Comparison of ENCODE assay signal across 13 mouse cellular contexts in the genomic region with DNA sequence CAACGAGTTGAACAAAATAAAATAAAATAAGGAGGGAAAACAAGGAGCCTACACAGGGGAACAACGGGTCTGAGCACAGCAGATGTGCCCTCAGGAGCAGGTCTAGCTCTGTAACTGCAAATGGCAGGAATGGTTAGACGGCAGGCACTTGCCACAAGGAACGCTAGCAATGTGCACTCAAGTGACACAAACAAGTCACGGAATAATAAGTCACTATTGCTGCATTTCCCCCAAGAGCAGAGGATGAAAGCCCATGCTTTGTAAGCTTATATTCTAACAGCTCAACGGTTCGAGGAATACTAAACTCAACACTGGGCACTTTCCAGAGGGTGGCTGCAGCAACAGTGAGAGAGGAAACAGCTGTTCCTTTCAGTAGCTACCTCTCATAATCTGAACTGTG.
A peak's percentile ranks its signal among the peaks of the same experiment; 100 is the strongest.
DNase-seq lines count a peak whose midpoint lies in the region; ATAC-seq and TF ChIP-seq lines count a peak whose summit lies in the region.
"Had no signal": no experiment of that assay in that cellular context is flagged by ENCODE, and none has a peak within 500 bp of the region (broad histone marks: within the 10 kb centered on the region; RNA-seq: fewer than 3 reads in every experiment).

No protein-coding gene starts in this region.

- 45% methylated on average over 7 of the region's 7 CpGs for WGBS in limb, embryonic 12.5 days
- 81% methylated on average over 7 of the region's 7 CpGs for WGBS in limb, embryonic 10.5 days
- 12% methylated on average over 7 of the region's 7 CpGs for WGBS in forebrain, embryonic 14.5 days
- 25% methylated on average over 7 of the region's 7 CpGs for WGBS in hindbrain, postnatal 0 days

- H3K9me3 ChIP-seq in limb, embryonic 12.5 days = no peaks in the 10 kb centered on the region
- H3K9me3 ChIP-seq in limb, embryonic 10.5 days (replicated peaks) = no peaks in the 10 kb centered on the region
- no peaks in the 10 kb centered on the region for H3K9me3 ChIP-seq in forebrain, embryonic 14.5 days (replicated peaks; ENCODE audit: control insufficient read depth, low read length)
- H3K9me3 ChIP-seq in hindbrain, postnatal 0 days (ENCODE audit: low read length) = no peaks in the 10 kb centered on the region
- H3K9me3 ChIP-seq: liver, embryonic 15.5 days had no signal

- H3K9ac ChIP-seq in limb, embryonic 12.5 days (replicated peaks) = no peak overlapping the region
- H3K9ac ChIP-seq in forebrain, embryonic 14.5 days (ENCODE audit: low read length) = peak overlapping the region; percentile 42; the same call in 1 of the 2 replicates
- no peak overlapping the region for H3K9ac ChIP-seq in hindbrain, postnatal 0 days (replicated peaks; ENCODE audit: low read length)
- H3K9ac ChIP-seq: liver, embryonic 15.5 days had no signal

- no peak overlapping the region for H3K4me2 ChIP-seq in limb, embryonic 12.5 days
- H3K4me2 ChIP-seq in forebrain, embryonic 14.5 days (ENCODE audit: low read length) = no peak overlapping the region
- H3K4me2 ChIP-seq in hindbrain, postnatal 0 days (ENCODE audit: low read depth, low read length) = no peak overlapping the region
- H3K4me2 ChIP-seq: liver, embryonic 15.5 days had no signal

- TF ChIP-seq CTCF in hindbrain, postnatal 0 days (IDR thresholded peaks at IDR 0.05; ENCODE audit: low read depth) = no peak

- H3K27ac ChIP-seq in limb, embryonic 12.5 days = peak overlapping the region; percentile 20; the same call in 1 of the 2 replicates
- H3K27ac ChIP-seq in limb, embryonic 10.5 days = no peak overlapping the region
- peak overlapping the region; percentile 87 for H3K27ac ChIP-seq in forebrain, embryonic 14.5 days (ENCODE audit: low read depth, low read length)
- H3K27ac ChIP-seq in hindbrain, postnatal 0 days = peak overlapping the region; percentile 72; the same call in 1 of the 2 replicates
- H3K27ac ChIP-seq: layer of hippocampus, adult 2 months; liver, embryonic 15.5 days had no signal

- DNase-seq in limb, embryonic 10.5 days (ENCODE audit: low spot score) = no peak
- peak; percentile 65 for DNase-seq in forebrain, embryonic 14.5 days (ENCODE audit: low spot score)
- peak; percentile 38 for DNase-seq in hindbrain, postnatal 0 days (ENCODE audit: low spot score)
- DNase-seq in retina, embryonic 14.5 days (ENCODE audit: low spot score) = peak; percentile 34
- no peak for DNase-seq in ovary, postnatal 10 days (ENCODE audit: low spot score)
- DNase-seq in lung, postnatal 14 days = no peak
- DNase-seq: cerebellum, adult 8-10 months; thymus, adult 2 months had no signal

- H3K27me3 ChIP-seq in limb, embryonic 12.5 days = no peaks in the 10 kb centered on the region
- H3K27me3 ChIP-seq in limb, embryonic 10.5 days (ENCODE audit: low read depth, poor library complexity, severe bottlenecking) = no peaks in the 10 kb centered on the region
- H3K27me3 ChIP-seq in forebrain, embryonic 14.5 days (replicated peaks; ENCODE audit: control insufficient read depth, insufficient read depth, low read length) = no peaks in the 10 kb centered on the region
- no peaks in the 10 kb centered on the region for H3K27me3 ChIP-seq in hindbrain, postnatal 0 days (ENCODE audit: insufficient read depth, low read length)
- H3K27me3 ChIP-seq: liver, embryonic 15.5 days had no signal

- H3K36me3 ChIP-seq in limb, embryonic 12.5 days = no peaks in the 10 kb centered on the region
- no peaks in the 10 kb centered on the region for H3K36me3 ChIP-seq in limb, embryonic 10.5 days
- no peaks in the 10 kb centered on the region for H3K36me3 ChIP-seq in forebrain, embryonic 14.5 days (ENCODE audit: control insufficient read depth, insufficient read depth, low read length)
- no peaks in the 10 kb centered on the region for H3K36me3 ChIP-seq in hindbrain, postnatal 0 days (ENCODE audit: insufficient read depth, low read length)
- H3K36me3 ChIP-seq: liver, embryonic 15.5 days had no signal

- ATAC-seq in limb, embryonic 12.5 days (ENCODE audit: insufficient number of reproducible peaks, insufficient read depth, low FRiP score, low TSS enrichment, low read depth) = no peak
- ATAC-seq in forebrain, embryonic 14.5 days = peak; percentile 25; the same call in 1 of the 2 replicates
- no peak for ATAC-seq in hindbrain, postnatal 0 days
- ATAC-seq: activated CD4-positive, CD25-positive, alpha-beta regulatory T cell, adult 4 months; intestine, embryonic 16.5 days had no signal

- peaks cover 31% of the 10 kb centered on the region for H3K4me1 ChIP-seq in limb, embryonic 12.5 days (replicated peaks)
- H3K4me1 ChIP-seq in limb, embryonic 10.5 days = peaks cover 25% of the 10 kb centered on the region
- peaks cover 38% of the 10 kb centered on the region for H3K4me1 ChIP-seq in forebrain, embryonic 14.5 days (ENCODE audit: control insufficient read depth, insufficient read depth, low read length)
- H3K4me1 ChIP-seq in hindbrain, postnatal 0 days (ENCODE audit: insufficient read depth, low read length) = peaks cover 19% of the 10 kb centered on the region
- H3K4me1 ChIP-seq: liver, embryonic 15.5 days had no signal

- no peak overlapping the region for H3K4me3 ChIP-seq in limb, embryonic 12.5 days (replicated peaks)
- no peak overlapping the region for H3K4me3 ChIP-seq in limb, embryonic 10.5 days
- H3K4me3 ChIP-seq in forebrain, embryonic 14.5 days (ENCODE audit: low read depth, low read length) = no peak overlapping the region
- H3K4me3 ChIP-seq in hindbrain, postnatal 0 days (ENCODE audit: low read length) = no peak overlapping the region
- H3K4me3 ChIP-seq: layer of hippocampus, adult 2 months; liver, embryonic 15.5 days had no signal

Comparison
In these comparisons a context has a peak if more than half of its experiments do, and no peak if none do; other contexts are left out.
1. DNase-seq: peak in forebrain, embryonic 14.5 days (single experiment), hindbrain, postnatal 0 days (single experiment) and retina, embryonic 14.5 days (single experiment); none in limb, embryonic 10.5 days (single experiment), ovary, postnatal 10 days (single experiment) and lung, postnatal 14 days (single experiment).